Mouse (Mus musculus) intestine, postnatal 0 days (tissue): ENCODE measurements at regions not wholly inside any gene's neighbourhood (a gene's known extent, or its start where the extent isn't known, plus 50 kb on each side); places are given as distances from the start of the nearest gene placed in this dataset.

Experiments used
- ATAC-seq: fragments of 200-750 bp; cut with Nextera tagmentation; 2 replicates; pipeline ENCODE4 v1.8.0; 2017; ENCODE audit warnings: mild to moderate bottlenecking, moderate TSS enrichment, moderate library complexity
- H3K27ac ChIP-seq: fragments of 300-500 bp; sonication (generic); 2 replicates; pipeline ENCODE4 v1.5.1; 2014; ENCODE audit warnings: mild to moderate bottlenecking, low read depth, low read length, moderate library complexity
- H3K27me3 ChIP-seq: fragments of 300-500 bp; sonication (generic); replicated peaks from 2 replicates; pipeline ENCODE4 v1.6.1; 2014; ENCODE audit warnings: low read length, mixed read lengths; ENCODE audit not compliant: control insufficient read depth, insufficient read depth
- H3K36me3 ChIP-seq: fragments of 300-500 bp; sonication (generic); 2 replicates; pipeline ENCODE4 v1.6.1; 2014; ENCODE audit warnings: mild to moderate bottlenecking, moderate library complexity; ENCODE audit not compliant: control insufficient read depth, insufficient read depth
- H3K4me1 ChIP-seq: fragments of 300-500 bp; sonication (generic); replicated peaks from 2 replicates; pipeline ENCODE4 v1.6.1; 2014; ENCODE audit warnings: antibody characterized with exemption, low read length, mixed read lengths; ENCODE audit not compliant: control insufficient read depth, insufficient read depth
- H3K4me2 ChIP-seq: fragments of 300-500 bp; sonication (generic); replicated peaks from 2 replicates; pipeline ENCODE4 v1.6.1; 2014; ENCODE audit warnings: low read depth, mild to moderate bottlenecking, moderate library complexity
- H3K4me3 ChIP-seq: fragments of 300-500 bp; sonication (generic); 2 replicates; pipeline ENCODE4 v1.5.1; 2014; ENCODE audit warnings: low read depth, low read length
- H3K9ac ChIP-seq: fragments of 300-500 bp; sonication (generic); 2 replicates; pipeline ENCODE4 v1.6.1; 2014; ENCODE audit warnings: mild to moderate bottlenecking, low read depth, low read length
- H3K9me3 ChIP-seq: fragments of 300-500 bp; sonication (generic); 2 replicates; pipeline ENCODE4 v1.6.1; 2016; ENCODE audit warnings: mixed run types; ENCODE audit not compliant: control insufficient read depth
- CTCF ChIP-seq: sonication (generic); IDR thresholded peaks from 2 replicates; pipeline ENCODE4 v1.5.1; 2016; ENCODE audit warnings: low read depth, mild to moderate bottlenecking, control low read depth, antibody characterized with exemption, moderate library complexity
- WGBS: fragments of 180-500 bp; shearing (Covaris S2); extraction: QIAGEN DNeasy Blood & Tissue Kit; methylation state at CpG from one replicate; pipeline ENCODE4 v1.1.7; 2014; 5-methylcytosine and 5-hydroxymethylcytosine counted together

GRCm38 (mm10) chr7:137841044-137841443, 403.6 kb downstream of the Glrx3 start:
- H3K4me2 ChIP-seq: no peak overlapping the region
- H3K36me3 ChIP-seq: no peaks in the 10 kb centered on the region
- WGBS: 57% methylated on average over 5 of the region's 5 CpGs
- H3K27me3 ChIP-seq: no peaks in the 10 kb centered on the region
- no peak overlapping the region for H3K27ac ChIP-seq
- ATAC-seq: no peak
- no peaks in the 10 kb centered on the region for H3K9me3 ChIP-seq
- TF ChIP-seq CTCF: no peak
- H3K4me3 ChIP-seq: no peak overlapping the region
- H3K4me1 ChIP-seq: no peaks in the 10 kb centered on the region
- H3K9ac ChIP-seq: no peak overlapping the region

GRCm38 (mm10) chr7:137841456-137842100, 404.2 kb downstream of the Glrx3 start:
- Histone ChIP-seq H3K9me3 (no peaks in the 10 kb centered on the region), H3K4me3 (no peak overlapping the region), H3K27me3 (no peaks in the 10 kb centered on the region), H3K4me1 (no peaks in the 10 kb centered on the region), H3K27ac (no peak overlapping the region), H3K4me2 (no peak overlapping the region), H3K36me3 (no peaks in the 10 kb centered on the region), H3K9ac (no peak overlapping the region)
- 19% methylated on average over 8 of the region's 8 CpGs for WGBS
- TF ChIP-seq CTCF: peak; percentile 21; the same call in 1 of the 2 replicates
- ATAC-seq: no peak

- Histone ChIP-seq H3K27ac (no peak overlapping the region), H3K36me3 (no peaks in the 10 kb centered on the region), H3K4me3 (no peak overlapping the region), H3K9ac (no peak overlapping the region), H3K4me2 (no peak overlapping the region), H3K27me3 (no peaks in the 10 kb centered on the region), H3K4me1 (no peaks in the 10 kb centered on the region), H3K9me3 (no peaks in the 10 kb centered on the region)
- TF ChIP-seq CTCF: no peak
- WGBS: 72% methylated on average over 11 of the region's 11 CpGs
- ATAC-seq: no peak
Observed at GRCm38 (mm10) chr7:137847856-137848255, 410.4 kb downstream of the Glrx3 start.

- Histone ChIP-seq H3K36me3 (no peaks in the 10 kb centered on the region), H3K27ac (no peak overlapping the region), H3K9me3 (no peaks in the 10 kb centered on the region), H3K4me1 (no peaks in the 10 kb centered on the region), H3K9ac (no peak overlapping the region), H3K4me2 (no peak overlapping the region), H3K4me3 (no peak overlapping the region), H3K27me3 (no peaks in the 10 kb centered on the region)
- TF ChIP-seq CTCF: no peak
- ATAC-seq: no peak
- 57% methylated on average over 4 of the region's 4 CpGs for WGBS
Observed at GRCm38 (mm10) chr7:137851061-137851460, 413.6 kb downstream of the Glrx3 start.

GRCm38 (mm10) chr7:137859681-137860080, 422.3 kb downstream of the Glrx3 start:
- H3K4me1 ChIP-seq: no peaks in the 10 kb centered on the region
- H3K9me3 ChIP-seq: no peaks in the 10 kb centered on the region
- H3K27ac ChIP-seq: no peak overlapping the region
- H3K36me3 ChIP-seq: no peaks in the 10 kb centered on the region
- WGBS: 55% methylated on average over 3 of the region's 3 CpGs
- H3K9ac ChIP-seq: no peak overlapping the region
- no peak for TF ChIP-seq CTCF
- ATAC-seq: no peak
- H3K4me3 ChIP-seq: no peak overlapping the region
- no peaks in the 10 kb centered on the region for H3K27me3 ChIP-seq
- H3K4me2 ChIP-seq: no peak overlapping the region

- no peak overlapping the region for H3K4me2 ChIP-seq
- no peaks in the 10 kb centered on the region for H3K4me1 ChIP-seq
- H3K27ac ChIP-seq: no peak overlapping the region
- no peaks in the 10 kb centered on the region for H3K9me3 ChIP-seq
- H3K9ac ChIP-seq: no peak overlapping the region
- TF ChIP-seq CTCF: no peak
- no peaks in the 10 kb centered on the region for H3K27me3 ChIP-seq
- WGBS: 44% methylated on average over 8 of the region's 8 CpGs
- no peak for ATAC-seq
- no peaks in the 10 kb centered on the region for H3K36me3 ChIP-seq
- H3K4me3 ChIP-seq: no peak overlapping the region
Observed at GRCm38 (mm10) chr7:137860520-137860919, 423.1 kb downstream of the Glrx3 start.

- no peaks in the 10 kb centered on the region for H3K36me3 ChIP-seq
- H3K27me3 ChIP-seq: no peaks in the 10 kb centered on the region
- H3K4me3 ChIP-seq: no peak overlapping the region
- no peak overlapping the region for H3K27ac ChIP-seq
- H3K9ac ChIP-seq: no peak overlapping the region
- ATAC-seq: no peak
- 60% methylated on average over 4 of the region's 4 CpGs for WGBS
- H3K4me2 ChIP-seq: no peak overlapping the region
- H3K9me3 ChIP-seq: no peaks in the 10 kb centered on the region
- no peak for TF ChIP-seq CTCF
- H3K4me1 ChIP-seq: no peaks in the 10 kb centered on the region
Observed at GRCm38 (mm10) chr7:137864912-137865311, 427.5 kb downstream of the Glrx3 start.
